Mouse (Mus musculus): ENCODE results near the gene Matk.

- TF ChIP-seq TAL1 (IDR thresholded peaks at IDR 0.05; ENCODE audit: low read length) (no peak), GATA1 (IDR thresholded peaks at IDR 0.05; ENCODE audit: low read length) (no peak)
Observed at GRCm38 (mm10) chr10:81302288-81302687, 49.6 kb downstream of the Matk start.

All from erythroblast, embryonic 14.5 days (primary cell).